Mouse (Mus musculus) liver, adult 2 months (tissue): Measurements from ENCODE around the gene Cplane1. TPM values are rescaled to one million over a fixed set of nuclear protein-coding genes. Genes with fewer than 3 reads are reported as not detected.

Experiments used
- DNase-seq: peaks from one replicate; pipeline ENCODE4 v3.0.0-alpha.2; 2011; ENCODE audit warnings: low read depth, low spot score; ENCODE audit errors: extremely low read depth
- H3K27ac ChIP-seq: fragments of 200-500 bp; replicated peaks from 2 replicates; pipeline ENCODE4 v1.5.1; 2012; ENCODE audit warnings: low read depth, mild to moderate bottlenecking, control low read depth, inconsistent platforms, low read length; ENCODE audit not compliant: insufficient read depth
- H3K27me3 ChIP-seq: fragments of 200-500 bp; 2 replicates; pipeline ENCODE4 v1.6.1; 2012; ENCODE audit warnings: mild to moderate bottlenecking, moderate library complexity, low read length, inconsistent platforms; ENCODE audit not compliant: control insufficient read depth, insufficient read depth
- H3K36me3 ChIP-seq: fragments of 200-500 bp; 2 replicates; pipeline ENCODE4 v1.6.1; 2012; ENCODE audit warnings: low read length, inconsistent platforms; ENCODE audit not compliant: control insufficient read depth, insufficient read depth
- H3K4me1 ChIP-seq: fragments of 200-500 bp; 2 replicates; pipeline ENCODE4 v1.6.1; 2011; ENCODE audit warnings: low read length; ENCODE audit not compliant: control insufficient read depth, insufficient read depth
- H3K4me3 ChIP-seq: fragments of 200-500 bp; 2 replicates; pipeline ENCODE4 v1.5.1; 2011; ENCODE audit warnings: low read depth, mild to moderate bottlenecking, control low read depth, low read length, moderate library complexity; ENCODE audit not compliant: insufficient read depth
- H3K79me2 ChIP-seq: fragments of 200-500 bp; 2 replicates; pipeline ENCODE4 v1.6.1; 2012; ENCODE audit warnings: inconsistent platforms, mild to moderate bottlenecking, low read length, moderate library complexity; ENCODE audit not compliant: control insufficient read depth, insufficient read depth
- H3K9ac ChIP-seq: fragments of 200-500 bp; 2 replicates; pipeline ENCODE4 v1.6.1; 2012; ENCODE audit warnings: low read depth, mild to moderate bottlenecking, control low read depth, inconsistent platforms, low read length
- CTCF ChIP-seq: fragments of 200-500 bp; IDR thresholded peaks from 2 replicates; pipeline ENCODE4 v1.5.1; 2011; ENCODE audit warnings: low read depth, low read length, control low read depth
- POLR2A ChIP-seq: fragments of 200-500 bp; IDR thresholded peaks from 2 replicates; pipeline ENCODE4 v1.6.1; 2011; ENCODE audit warnings: low read length, control low read depth; ENCODE audit not compliant: insufficient read depth; ENCODE audit errors: extremely low read depth
- WGBS: fragments of 180-500 bp; shearing (Covaris S2); methylation state at CpG from one replicate; pipeline ENCODE4 v1.1.7; 2018; 5-methylcytosine and 5-hydroxymethylcytosine counted together
- polyA plus RNA-seq: library from polyadenylated mRNA; depleted of rRNA; stranded (reverse); fragments of >200 nt; gene quantifications from 2 replicates; pipeline ENCODE4 v1.2.3, GENCODE M21; 2012; rRNA removed
- total RNA-seq: library from RNA; depleted of rRNA; stranded (reverse); fragments of >200 nt; gene quantifications from 2 replicates; pipeline ENCODE4 v1.2.3, GENCODE M21; 2014; rRNA removed

The Cplane1 gene
- total and polyA plus RNA-seq, 2 experiments, result 0.88 to 2.9 TPM

DNA sequence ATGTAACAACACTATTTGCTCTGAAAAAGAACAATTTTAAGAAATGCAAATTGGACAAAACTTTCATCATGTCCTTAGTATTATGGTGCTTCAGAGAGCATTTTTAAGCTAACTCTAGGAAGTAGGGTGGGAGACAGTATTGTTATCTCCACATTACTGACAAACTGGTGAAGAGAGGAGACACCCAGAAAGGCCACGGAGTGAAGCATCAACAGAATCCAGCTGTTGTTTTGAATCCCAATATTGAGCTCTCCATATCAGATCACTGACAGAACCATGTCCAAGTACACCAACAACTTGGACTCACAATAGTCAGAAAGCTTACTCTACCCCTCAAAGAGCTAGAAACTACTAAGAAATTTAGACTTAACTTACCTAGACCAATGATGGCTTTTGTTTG, 136.6 kb downstream of the Cplane1 start:
- H3K9ac ChIP-seq, result no peak overlapping the region
- DNase-seq, result no peak
- no peak overlapping the region for H3K27ac ChIP-seq
- no peaks in the 10 kb centered on the region for H3K79me2 ChIP-seq
- no peak overlapping the region for H3K4me3 ChIP-seq
- 93% methylated on average over 1 of the region's 1 CpGs for WGBS
- peaks cover 49% of the 10 kb centered on the region for H3K36me3 ChIP-seq
- H3K27me3 ChIP-seq, result no peaks in the 10 kb centered on the region
- TF ChIP-seq CTCF (no peak), POLR2A (no peak)
- H3K4me1 ChIP-seq, result no peaks in the 10 kb centered on the region

DNA sequence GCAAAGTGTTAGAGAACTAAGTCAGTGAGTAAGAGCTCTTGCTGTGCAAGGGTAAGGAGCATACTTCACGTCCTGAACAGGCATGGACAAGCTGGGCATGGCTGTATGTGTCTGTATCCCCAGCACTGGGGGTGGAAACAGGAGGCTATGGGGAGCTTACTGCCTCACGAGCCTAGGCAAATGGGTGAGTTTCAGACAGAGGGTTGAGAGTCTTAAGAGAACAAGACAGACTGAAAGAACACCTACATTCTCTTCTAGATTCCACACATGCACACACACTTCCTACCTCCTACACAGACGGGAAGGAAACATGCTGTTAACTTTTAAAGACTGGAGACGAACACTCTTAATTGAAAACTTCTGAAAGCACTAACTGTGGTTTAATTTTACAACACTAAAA, 148.5 kb downstream of the Cplane1 start:
- peaks cover 35% of the 10 kb centered on the region for H3K36me3 ChIP-seq

DNA sequence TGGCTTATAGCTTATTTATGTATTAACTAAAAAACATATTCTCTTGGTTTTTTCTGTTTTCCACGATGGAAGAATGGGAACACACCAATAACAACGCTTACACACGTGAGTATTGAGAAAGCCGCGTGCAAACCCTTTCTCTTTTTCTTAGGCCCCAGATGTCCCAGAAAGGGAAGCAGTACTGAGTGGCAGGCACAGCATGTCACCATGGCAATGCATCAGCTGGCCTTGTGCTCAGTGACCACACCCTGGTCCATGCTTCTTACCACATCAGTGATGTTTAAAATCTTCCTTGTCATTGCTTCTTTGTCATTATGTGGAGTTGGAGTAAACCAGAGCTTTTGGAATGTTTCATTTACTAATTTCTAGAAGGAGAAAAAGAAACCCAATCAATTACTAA, 150.3 kb downstream of the Cplane1 start:
- WGBS, result 97% methylated on average over 5 of the region's 5 CpGs
- Histone ChIP-seq H3K27me3 (no peaks in the 10 kb centered on the region), H3K9ac (no peak overlapping the region), H3K4me3 (no peak overlapping the region), H3K27ac (no peak overlapping the region), H3K4me1 (peaks cover 2% of the 10 kb centered on the region; the same call in 1 of the 2 replicates), H3K36me3 (peaks cover 35% of the 10 kb centered on the region), H3K79me2 (no peaks in the 10 kb centered on the region)
- TF ChIP-seq POLR2A, result no peak
- TF ChIP-seq CTCF, result no peak
- no peak for DNase-seq

More for the DNA sequence above, 148.5 kb downstream of the Cplane1 start:
- no peak overlapping the region for H3K9ac ChIP-seq
- TF ChIP-seq POLR2A (no peak), CTCF (no peak)
- no peak overlapping the region for H3K27ac ChIP-seq
- WGBS, result 95% methylated on average over 4 of the region's 4 CpGs
- no peaks in the 10 kb centered on the region for H3K4me1 ChIP-seq
- no peaks in the 10 kb centered on the region for H3K79me2 ChIP-seq
- H3K27me3 ChIP-seq, result no peaks in the 10 kb centered on the region
- no peak for DNase-seq
- no peak overlapping the region for H3K4me3 ChIP-seq

Other genes with a start within 250 kb of the Cplane1 start
- gene Wdr70, start 69.9 kb upstream of the Cplane1 start, total RNA-seq, result 9.1 and 10.9 TPM in 2 replicates
- 5.5 and 6.6 TPM in 2 replicates for gene Wdr70, start 69.9 kb upstream of the Cplane1 start, polyA plus RNA-seq
- gene Nup155, start 59.8 kb upstream of the Cplane1 start, total RNA-seq, result 14.9 and 16.4 TPM in 2 replicates
- gene Nup155, start 59.8 kb upstream of the Cplane1 start, polyA plus RNA-seq, result 4.6 and 6.3 TPM in 2 replicates